Mouse (Mus musculus): Measurements from ENCODE around the gene Nemp1. TPM values are rescaled to one million over a fixed set of nuclear protein-coding genes. Genes with fewer than 3 reads are reported as not detected.

Gene Nemp1
- total RNA-seq, 2 experiments from 2014 or later = 17.5 to 18.4 TPM

DNA sequence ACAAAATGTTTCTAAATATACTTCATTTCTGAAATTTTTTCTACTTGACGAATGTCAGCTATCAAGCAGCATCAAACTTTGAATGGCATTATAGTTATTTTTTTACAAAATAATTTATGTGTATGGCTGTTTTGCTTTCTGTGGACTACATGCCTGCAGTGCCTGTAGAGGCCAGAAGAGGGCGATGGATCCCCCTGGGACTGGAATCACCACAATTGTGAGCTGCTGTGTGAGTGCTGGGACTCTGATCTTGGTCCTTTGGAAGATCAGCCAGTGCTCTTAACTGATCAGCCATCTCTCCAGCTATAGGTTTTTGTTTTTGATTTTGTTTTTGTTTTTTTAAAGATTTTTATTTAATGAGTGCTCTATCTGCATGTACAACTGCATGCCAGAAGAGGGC lies 4.6 kb downstream of the Nemp1 start:
- no peak for ATAC-seq (ENCODE audit: poor library complexity, severe bottlenecking)

DNA sequence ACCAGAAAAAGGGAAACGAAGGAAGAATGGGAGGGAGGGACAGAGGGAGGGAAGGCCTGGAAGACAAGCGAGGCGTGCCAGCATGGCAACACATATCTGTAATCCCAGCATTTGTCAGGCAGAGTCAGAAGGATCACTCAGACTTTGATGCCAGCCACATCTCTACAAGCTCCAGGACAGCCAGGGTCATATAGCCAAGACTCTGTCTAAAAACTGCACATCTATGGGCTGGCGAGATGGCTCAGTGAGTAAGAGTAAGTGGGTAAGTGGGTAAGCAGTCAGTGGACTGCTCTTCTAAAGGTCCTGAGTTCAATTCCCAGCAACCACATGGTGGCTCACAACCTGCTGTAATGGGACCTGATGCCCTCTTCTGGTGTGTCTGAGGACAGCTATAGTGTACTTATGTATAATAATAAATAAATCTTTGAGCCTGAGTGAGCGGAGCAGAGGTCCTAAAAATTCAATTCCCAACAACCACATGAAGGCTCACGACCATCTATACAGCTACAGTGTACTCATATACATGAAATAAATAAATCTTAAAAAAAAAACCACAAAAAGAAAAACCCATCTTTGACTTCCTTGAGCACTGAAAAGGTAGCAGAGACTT lies 7.5 kb downstream of the Nemp1 start:
- no peak for ATAC-seq (ENCODE audit: poor library complexity, severe bottlenecking)

DNA sequence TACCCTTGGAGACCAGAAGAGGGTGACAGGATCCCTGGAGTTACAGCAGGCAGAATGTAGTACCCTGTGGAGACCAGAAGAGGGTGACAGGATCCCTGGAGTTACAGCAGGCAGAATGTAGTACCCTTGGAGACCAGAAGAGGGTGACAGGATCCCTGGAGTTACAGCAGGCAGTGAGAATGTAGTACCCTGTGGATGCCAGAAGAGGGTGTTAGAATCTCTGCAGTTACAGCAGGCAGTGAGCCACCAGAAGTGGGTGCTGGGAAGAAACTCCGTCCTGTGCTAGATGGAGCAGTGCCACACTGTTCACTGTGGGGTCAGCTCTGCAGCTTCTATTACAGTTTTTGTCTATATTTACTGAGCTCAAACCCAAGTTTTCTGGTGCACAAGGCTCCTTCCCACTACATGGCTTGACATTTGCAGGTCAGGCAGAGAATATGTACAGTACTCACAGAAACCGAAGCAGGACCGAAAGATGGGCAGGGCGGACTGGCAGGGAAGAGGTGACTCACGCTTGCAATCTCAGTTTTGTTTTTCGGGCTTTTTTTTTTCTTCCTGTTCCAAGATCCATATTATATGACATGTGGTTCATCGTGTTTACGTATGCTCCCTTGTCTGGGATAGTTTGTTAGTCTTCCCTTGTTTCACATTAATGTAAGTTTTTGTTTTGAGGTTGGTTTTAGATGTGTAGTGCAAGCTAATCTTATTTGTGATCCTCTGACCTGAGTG lies 8.3 kb downstream of the Nemp1 start:
- ATAC-seq (ENCODE audit: poor library complexity, severe bottlenecking) = peak; percentile 78

DNA sequence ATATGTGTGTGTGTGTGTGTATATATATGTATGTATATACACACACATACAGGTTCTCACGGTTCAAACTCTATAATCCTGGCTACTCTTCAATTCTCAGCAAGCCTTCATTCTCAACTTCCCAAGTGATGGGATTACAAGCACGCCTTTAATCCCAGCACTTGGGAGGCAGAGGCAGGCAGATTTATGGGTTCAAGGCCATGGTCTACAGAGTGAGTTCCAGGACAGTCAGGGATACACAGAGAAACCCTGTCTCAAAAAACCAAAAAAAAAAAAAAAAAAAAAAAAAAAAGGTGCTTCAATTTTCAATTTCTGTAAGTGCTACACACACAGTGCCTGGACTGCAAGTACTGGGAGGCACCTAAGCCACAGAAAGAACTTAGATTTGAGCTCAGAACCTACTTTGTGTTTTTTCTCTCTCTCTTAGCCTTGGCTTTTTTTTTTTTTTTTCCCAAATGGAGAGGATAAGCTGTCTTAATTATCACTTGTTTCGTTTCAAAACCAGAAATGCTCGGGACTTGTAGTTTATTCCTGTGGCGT lies 9.2 kb downstream of the Nemp1 start:
- ATAC-seq (ENCODE audit: poor library complexity, severe bottlenecking) = no peak

DNA sequence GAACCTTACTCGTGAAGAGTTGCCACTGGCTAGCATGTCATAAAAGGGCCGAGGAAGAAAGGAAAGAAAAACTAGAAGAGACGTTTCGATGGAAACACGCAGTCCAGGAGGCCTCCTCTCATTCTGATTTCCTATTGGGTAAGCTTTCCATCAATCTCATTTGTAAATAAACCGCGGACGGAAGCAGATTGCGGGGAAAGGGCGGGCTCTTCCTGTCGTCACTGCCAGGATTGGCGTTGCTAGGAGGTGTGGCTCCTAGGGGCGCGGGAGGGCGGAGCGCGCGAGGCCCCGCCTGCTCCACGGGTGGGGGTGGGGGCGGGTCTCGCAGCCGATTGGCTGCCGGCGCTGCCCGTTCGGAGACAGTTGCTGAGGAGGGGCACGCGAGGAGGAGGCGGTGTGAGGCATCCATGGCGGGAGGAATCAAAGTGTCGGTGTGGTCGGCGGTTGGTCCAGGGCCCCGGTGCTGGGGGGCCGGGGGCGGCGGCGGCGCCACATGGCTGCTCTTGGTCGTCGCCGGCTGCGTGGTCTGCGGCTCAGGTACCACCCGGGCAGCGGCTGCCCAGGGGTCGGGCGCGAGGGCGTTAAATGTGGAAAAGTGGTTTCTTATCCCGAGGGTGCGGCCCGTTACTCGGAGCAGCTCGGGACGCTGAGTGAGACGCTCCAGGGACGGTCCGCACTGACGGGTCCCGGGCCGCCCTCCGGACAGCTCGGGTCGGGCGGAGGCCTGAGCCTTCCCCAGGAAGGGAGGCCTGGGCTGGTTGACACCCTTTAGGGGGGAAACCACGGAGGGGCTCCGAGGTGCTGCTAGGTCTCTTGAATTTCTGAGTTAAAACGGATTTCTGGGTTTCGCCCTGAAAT lies 10.2 kb downstream of the Nemp1 start:
- ATAC-seq (ENCODE audit: poor library complexity, severe bottlenecking) = peak; percentile 84

DNA sequence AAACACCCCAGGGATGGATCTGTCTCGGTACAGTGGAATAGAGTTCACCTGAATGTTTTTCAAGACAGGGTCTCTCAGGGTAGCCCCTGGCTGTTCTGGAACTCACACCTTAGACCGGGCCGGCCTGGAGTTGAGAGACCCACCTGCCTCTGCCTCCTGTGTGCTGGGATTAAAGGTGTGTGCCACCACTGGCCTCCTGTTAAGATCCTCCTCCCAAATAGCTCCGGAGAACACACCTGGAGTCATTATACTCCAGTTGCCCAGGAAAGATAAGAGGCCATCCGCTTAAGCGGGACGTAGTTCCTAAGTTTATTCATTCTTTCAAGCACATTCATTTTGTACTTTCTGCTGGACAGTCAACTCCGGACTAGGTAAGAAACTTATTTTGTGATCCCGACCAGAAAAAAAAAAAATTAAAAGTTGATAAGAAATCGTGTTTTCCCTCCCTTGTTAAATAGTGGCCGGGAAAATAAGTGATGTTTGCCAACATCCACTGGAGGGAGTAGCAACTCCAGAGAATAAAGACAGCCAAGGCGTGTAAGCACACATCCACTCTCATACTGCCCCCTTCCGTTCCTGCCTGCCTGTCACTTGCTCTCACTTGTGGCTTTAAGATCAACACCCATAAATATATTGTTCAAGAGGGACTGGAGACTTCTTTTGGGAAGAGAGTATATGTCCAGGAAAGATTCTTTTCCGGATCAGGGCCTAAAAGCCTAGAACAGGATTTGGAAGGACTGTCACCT lies 11.1 kb downstream of the Nemp1 start:
- peak; percentile 39 for ATAC-seq (ENCODE audit: poor library complexity, severe bottlenecking)

DNA sequence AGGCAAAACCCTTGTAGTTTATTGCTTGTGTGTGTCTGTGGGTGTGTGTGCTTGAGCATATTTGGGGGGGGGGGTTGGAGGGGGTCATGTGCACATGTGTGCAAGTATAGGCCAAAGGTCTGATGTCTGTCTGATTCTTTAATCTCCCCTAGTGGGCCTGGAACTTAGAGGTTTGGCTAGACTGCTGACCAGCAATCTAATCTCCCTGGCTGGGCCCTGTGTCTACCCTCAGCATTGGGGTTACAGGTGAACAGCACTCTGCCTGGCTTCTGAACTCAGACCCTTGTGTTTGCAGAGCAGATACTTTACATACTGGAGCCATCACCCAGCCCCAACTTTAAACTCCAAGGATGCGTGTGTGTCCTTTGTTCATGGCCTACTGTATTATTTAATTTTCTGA lies 12.5 kb downstream of the Nemp1 start:
- ATAC-seq (ENCODE audit: poor library complexity, severe bottlenecking) = no peak

DNA sequence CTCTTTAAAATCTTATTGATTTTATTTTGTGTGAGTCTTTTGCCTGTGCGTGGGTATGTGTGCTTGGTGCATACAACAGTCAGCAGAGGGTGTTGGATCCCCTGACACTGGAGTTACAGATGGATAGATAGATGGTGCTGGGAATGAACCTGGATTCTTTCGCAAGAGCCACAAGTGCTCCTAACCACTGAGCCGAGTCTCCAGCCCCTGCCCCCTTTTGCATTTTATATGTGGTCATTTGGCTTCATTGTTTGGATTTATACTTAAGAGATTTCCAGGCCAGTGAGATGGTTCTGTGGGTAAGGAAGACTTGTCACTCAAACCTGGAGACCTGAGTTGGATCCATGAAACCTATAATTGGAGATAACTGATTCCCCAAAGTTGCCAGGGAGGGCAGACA lies 13.2 kb downstream of the Nemp1 start:
- no peak for ATAC-seq (ENCODE audit: poor library complexity, severe bottlenecking)

DNA sequence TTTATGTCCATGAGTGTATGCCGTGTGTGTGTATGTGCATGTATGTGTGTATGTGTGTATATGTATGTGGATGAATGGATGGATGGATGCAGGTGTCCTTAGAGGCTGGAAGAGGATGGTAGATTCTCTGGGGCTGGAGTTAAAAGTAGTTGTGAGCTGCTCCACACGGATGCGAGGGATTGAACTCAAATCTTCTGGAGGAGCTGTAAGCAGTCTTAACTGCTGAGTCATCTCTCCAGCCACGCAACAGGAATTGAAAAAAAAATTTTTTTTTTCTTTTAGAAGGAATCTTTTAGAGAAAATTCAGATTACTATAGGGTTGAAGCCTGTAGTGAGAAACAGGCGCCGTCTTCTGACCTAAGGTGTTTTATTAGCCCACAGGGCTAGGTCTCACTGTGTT lies 16.2 kb downstream of the Nemp1 start:
- no peak for ATAC-seq (ENCODE audit: poor library complexity, severe bottlenecking)

DNA sequence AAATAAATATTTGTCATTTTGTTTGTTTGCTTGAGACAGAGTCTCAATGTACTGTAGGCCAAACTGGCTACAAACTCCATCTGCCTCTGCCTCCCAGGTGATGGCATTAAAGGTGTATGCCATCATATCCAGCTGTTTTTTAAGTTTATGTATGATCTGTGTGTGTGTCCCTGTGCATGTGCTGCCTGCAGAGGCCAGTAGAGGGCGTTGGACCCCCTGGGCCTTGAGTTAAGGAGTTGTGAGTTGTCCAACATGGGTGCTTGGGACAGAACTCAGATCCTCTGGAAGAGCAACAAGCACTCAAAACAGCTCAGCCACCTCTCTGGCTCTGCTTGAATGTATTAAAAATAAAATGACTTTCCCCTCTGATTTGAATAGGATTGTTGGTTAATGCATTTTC lies 24.4 kb downstream of the Nemp1 start:
- no peak for ATAC-seq (ENCODE audit: poor library complexity, severe bottlenecking)

DNA sequence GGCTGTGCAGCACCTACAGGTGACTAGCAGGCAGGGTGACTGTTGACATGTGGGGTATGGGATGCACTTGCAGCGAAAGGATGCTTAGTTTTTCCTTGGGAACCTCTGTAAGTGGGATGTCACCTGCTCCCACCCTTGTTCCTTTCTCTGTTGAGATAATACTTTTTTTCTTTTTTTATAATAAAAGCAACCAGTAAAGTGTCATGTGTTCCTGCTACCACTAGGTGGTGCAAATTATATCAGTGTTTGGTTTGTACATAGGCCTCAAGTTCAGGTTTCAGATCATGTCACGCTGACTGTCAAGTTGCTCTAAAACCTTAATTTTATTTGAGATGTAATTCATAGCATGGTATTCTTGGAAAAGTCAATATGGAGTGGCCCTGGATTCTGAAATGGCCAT lies 27.9 kb downstream of the Nemp1 start:
- peak; percentile 82 for ATAC-seq (ENCODE audit: poor library complexity, severe bottlenecking)

DNA sequence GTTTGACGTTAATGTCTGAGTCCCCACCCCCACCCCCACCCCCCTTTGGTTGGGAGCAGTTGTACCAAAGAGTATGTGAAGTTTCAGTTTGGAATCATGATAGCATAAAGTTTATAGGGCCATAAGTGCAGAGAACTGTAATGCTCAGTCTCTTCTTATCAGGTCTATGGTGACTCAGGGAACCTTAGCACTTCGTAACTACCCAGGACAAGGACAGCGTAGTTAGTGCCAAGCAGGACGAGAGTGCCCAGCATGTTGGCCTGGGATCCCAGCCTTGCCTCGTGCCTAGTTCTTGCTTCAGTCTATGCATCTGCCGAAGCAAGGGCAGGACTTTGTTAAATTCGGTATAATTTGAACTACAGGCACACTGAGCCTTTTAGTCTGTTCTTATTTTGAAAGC lies 29.1 kb downstream of the Nemp1 start:
- no peak for ATAC-seq (ENCODE audit: poor library complexity, severe bottlenecking)

DNA sequence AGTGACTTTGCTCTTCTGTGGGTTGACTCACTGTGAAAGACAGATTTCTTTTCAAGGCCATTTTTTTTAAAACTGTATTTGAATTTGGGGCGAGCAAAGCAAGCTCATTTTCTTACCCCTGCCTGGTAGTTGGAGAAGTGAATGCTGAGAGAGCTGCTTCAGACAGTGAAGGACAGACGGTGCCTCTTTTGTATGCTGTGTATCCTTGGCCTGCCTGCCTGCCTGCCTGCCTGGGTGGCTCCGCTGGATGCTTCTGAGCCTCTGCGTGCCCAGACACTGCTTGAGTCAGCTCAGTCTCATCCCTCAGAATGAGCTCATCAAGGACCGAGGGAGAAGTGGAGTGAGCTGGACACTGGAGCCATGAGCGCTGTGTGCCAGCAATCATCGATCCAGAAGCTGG lies 32.3 kb downstream of the Nemp1 start:
- no peak for ATAC-seq (ENCODE audit: poor library complexity, severe bottlenecking)

DNA sequence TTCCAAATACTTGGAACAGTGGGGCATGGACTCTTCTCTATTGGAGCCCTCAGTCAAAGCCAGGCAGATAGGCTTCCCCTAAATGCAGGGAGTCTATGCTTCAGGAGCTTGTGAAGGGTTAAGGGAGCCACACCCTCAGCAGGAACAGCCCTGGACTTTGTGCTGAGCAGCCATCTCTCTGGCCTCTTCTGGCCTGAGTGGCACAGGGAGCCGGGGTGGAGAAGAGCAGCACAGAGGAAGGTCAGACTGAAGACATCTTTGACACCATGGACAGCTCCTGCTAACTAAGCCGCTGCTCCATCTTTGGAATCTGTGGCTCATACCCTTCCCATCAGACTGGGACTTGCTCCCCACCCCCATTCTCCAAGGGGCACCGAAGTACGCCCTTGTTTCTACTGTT lies 36.6 kb downstream of the Nemp1 start:
- ATAC-seq (ENCODE audit: poor library complexity, severe bottlenecking) = no peak

DNA sequence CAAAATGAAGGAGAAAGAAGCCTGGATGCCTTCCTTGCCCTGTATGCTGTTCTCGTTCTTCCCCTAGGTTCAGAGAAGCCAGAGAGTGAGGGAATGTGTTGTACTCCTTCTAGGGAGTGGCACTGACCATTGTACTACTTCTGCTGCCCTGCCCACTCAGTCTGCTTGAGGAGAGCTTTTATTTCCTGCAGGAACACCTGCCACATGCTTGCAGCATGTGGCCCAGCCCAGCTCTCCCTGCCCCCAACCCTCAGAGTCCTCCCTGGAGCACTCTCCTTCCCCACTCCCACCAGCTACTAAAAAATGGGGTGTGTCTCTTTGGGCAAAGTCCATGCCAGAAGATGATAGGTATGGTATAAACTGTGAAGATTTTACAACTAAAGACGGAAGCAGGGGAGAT lies 37.6 kb downstream of the Nemp1 start:
- no peak for ATAC-seq (ENCODE audit: poor library complexity, severe bottlenecking)

DNA sequence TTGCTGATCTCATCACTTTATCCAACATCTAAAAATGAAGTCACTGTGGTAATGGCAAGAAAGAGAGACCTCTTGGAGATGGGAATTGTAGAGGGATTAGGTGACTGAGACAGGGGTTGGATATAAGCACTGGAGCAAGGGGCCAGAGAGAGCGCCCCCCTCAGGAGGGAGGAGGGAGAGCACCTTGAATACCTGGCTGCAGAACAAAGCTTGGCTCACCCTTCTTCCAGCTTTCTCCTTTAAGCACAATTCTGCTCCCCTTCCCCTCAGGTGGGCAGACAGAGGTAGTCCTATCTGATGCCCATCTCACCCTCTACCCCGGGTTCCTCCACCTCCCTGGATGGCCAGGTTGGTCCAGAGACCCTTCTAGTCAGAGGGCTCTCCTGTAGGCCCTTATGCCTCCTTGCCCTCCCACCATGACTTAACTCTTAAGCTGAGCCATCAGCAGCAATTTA lies 38.1 kb downstream of the Nemp1 start, which contains the start of gene Myo1a:
Gene Myo1a (plus strand): TSS at position 405 of the 455 bp plus-strand sequence.
- ATAC-seq (ENCODE audit: poor library complexity, severe bottlenecking) = no peak

DNA sequence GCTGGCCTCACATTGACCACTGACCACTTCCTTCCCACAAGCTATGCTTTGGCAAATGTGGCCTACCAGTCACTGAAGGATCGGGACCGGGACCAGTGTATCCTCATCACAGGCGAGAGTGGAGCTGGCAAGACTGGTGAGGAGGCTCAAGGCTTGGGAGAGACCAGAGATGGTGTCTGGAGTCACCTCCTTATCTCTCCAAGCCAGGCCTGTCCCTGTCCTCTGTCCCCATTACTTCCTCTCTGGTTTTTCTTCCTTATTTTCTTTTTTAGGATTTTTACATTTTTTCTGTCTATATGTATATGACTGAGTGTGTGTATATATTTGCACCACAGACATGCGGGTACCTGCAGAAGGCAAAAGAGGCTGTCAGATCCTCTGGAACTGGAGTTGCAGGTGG lies 39.1 kb downstream of the Nemp1 start:
- ATAC-seq (ENCODE audit: poor library complexity, severe bottlenecking) = 0 out of 2 replicates have a peak, but pooled peaks have one; percentile 27

DNA sequence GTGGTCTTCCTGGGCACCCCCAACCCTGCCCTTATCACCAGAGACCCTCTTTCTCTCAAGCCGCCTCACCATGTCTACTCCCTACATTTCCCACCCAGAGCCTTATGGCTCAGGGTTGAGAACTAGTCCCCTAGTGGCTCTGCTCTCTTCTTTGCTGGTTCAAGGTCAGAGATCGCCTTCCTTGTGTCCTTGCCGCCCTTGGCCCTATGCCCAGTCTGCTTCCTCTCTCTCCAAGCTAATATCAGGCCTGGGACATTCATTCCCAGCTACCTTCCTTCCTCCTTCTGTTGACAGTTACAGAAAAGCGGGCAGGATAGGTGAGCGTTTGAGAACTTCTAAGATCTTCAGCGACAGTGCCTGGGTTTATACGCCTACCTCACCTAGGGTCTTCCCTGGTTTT lies 41.0 kb downstream of the Nemp1 start:
- no peak for ATAC-seq (ENCODE audit: poor library complexity, severe bottlenecking)

DNA sequence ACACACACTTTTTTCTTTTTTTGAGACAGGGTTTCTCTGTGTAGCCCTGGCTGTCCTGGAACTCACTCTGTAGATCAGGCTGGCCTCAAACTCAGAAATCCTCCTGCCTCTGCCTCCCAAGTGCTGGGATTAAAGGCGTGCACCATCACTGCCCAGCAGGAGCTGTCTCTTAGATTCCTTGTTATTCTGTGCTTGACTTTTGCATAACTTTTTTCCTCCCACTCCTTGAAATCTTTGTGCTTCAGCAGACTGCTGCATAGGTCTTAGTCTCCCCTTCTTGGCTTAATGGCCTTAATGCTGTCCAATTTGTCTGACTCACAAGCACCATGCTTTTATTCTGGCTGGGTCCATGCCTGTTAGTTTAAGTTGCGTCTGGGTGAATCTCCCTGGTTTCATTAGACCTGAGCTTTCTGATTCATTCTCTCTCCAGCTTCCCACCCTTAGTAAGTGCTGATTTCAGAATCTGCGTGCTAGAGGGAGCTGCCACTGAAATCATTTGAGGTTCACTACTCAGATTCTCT lies 42.2 kb downstream of the Nemp1 start:
- ATAC-seq (ENCODE audit: poor library complexity, severe bottlenecking) = no peak

DNA sequence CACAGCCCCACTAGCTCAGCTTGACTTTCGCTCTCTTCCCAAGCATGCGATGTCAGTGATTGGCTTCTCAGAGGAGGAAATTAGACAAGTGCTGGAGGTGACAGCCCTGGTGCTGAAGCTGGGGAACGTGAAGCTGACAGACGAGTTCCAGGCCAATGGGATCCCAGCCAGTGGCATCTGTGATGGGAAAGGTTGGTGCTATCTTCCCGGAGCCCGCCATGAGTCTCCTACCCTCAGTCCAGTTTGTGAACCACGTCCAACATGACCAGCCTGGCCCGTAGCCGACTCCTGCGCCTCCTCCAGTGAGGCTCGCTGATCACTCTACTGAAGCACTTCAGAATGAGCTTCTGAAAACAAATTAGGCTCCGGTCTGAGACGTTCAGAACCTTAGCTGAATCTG lies 43.6 kb downstream of the Nemp1 start:
- ATAC-seq (ENCODE audit: poor library complexity, severe bottlenecking) = no peak
